Mouse (Mus musculus): Measurements from ENCODE around the gene Tagln2. TPM values are rescaled to one million over a fixed set of nuclear protein-coding genes. Genes with fewer than 3 reads are reported as not detected.

Gene Tagln2
- polyA plus RNA-seq, 1 experiment: 771 TPM

GRCm38 (mm10) chr1:172512962-172513361, 13.1 kb downstream of the Tagln2 start:
- Histone ChIP-seq H3K79me2 (ENCODE audit: control insufficient read depth, insufficient read depth) (no peaks in the 10 kb centered on the region), H3K79me3 (ENCODE audit: low read depth) (no peaks in the 10 kb centered on the region), H3K36me3 (ENCODE audit: control insufficient read depth, insufficient read depth) (peaks cover 15% of the 10 kb centered on the region), H3ac (ENCODE audit: control insufficient read depth, insufficient read length, low read depth) (no peak overlapping the region), H3K4me3 (ENCODE audit: insufficient read depth, poor library complexity, severe bottlenecking) (no peak overlapping the region), H3K27me3 (ENCODE audit: control insufficient read depth, insufficient read depth, insufficient read length) (no peaks in the 10 kb centered on the region)
- TF ChIP-seq FOSL1 (IDR thresholded peaks at IDR 0.05; ENCODE audit: insufficient read depth, low read length, poor library complexity, severe bottlenecking) (no peak), CTCF (IDR thresholded peaks at IDR 0.05; ENCODE audit: control insufficient read depth, insufficient read depth, insufficient read length) (no peak), CEBPB (IDR thresholded peaks at IDR 0.05; ENCODE audit: low read depth) (no peak), MAX (IDR thresholded peaks at IDR 0.05) (no peak), USF1 (IDR thresholded peaks at IDR 0.05; ENCODE audit: low read depth) (no peak), MYOG (IDR thresholded peaks at IDR 0.05; ENCODE audit: control insufficient read depth, extremely low read depth, insufficient read length) (no peak)

DNA sequence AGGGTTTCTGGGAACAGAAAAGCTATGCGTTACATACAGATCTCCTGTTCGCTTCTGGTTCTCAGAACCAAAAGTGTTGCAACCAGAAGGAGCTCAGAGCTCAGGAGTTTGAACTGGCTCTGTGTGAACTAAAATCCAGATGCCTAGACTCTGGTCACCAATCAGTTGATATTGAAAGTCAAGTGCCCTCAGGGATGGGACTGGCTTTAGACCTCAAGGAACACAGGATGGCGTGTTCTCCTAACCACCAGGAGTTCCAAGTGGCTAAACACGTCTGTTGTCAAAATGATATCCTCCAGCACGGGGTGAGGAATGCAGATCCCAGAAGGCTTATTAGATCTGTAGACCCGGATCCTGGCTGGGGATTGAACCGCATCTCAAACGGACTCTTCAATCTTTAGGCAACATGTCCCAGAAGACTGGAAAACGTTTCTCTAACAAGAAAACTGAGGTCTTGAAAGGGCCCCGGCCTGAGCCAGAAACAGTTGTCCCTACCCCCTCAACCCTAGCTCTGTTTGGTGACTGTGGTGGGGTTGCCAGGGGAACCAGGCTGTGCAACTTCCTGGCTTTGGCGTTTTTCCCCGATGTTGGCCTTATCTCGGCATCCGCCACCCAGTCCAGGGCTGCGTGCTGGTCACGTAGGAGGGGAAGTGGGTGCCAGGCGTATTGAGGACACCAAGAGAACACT, 13.8 kb downstream of the Tagln2 start:
- H3K36me3 ChIP-seq (ENCODE audit: control insufficient read depth, insufficient read depth): peaks cover 8% of the 10 kb centered on the region
- H3K79me3 ChIP-seq (ENCODE audit: low read depth): no peaks in the 10 kb centered on the region
- no peaks in the 10 kb centered on the region for H3K27me3 ChIP-seq (ENCODE audit: control insufficient read depth, insufficient read depth, insufficient read length)
- H3K4me3 ChIP-seq (ENCODE audit: insufficient read depth, poor library complexity, severe bottlenecking): no peak overlapping the region
- TF ChIP-seq USF1 (IDR thresholded peaks at IDR 0.05; ENCODE audit: low read depth): no peak
- TF ChIP-seq MAX (IDR thresholded peaks at IDR 0.05): no peak
- TF ChIP-seq FOSL1 (IDR thresholded peaks at IDR 0.05; ENCODE audit: insufficient read depth, low read length, poor library complexity, severe bottlenecking): no peak
- no peak for TF ChIP-seq MYOG (IDR thresholded peaks at IDR 0.05; ENCODE audit: control insufficient read depth, extremely low read depth, insufficient read length)
- TF ChIP-seq CEBPB (IDR thresholded peaks at IDR 0.05; ENCODE audit: low read depth): no peak
- no peak for TF ChIP-seq MYOD1 (IDR thresholded peaks at IDR 0.05; ENCODE audit: control insufficient read depth, insufficient read length, low read depth)
- no peak for TF ChIP-seq CTCF (IDR thresholded peaks at IDR 0.05; ENCODE audit: control insufficient read depth, insufficient read depth, insufficient read length)
- H3ac ChIP-seq (ENCODE audit: control insufficient read depth, insufficient read length, low read depth): no peak overlapping the region
- H3K79me2 ChIP-seq (ENCODE audit: control insufficient read depth, insufficient read depth): no peaks in the 10 kb centered on the region

GRCm38 (mm10) chr1:172514213-172514529, 14.3 kb downstream of the Tagln2 start:
- Histone ChIP-seq H3K79me2 (ENCODE audit: control insufficient read depth, insufficient read depth) (no peaks in the 10 kb centered on the region), H3K27me3 (ENCODE audit: control insufficient read depth, insufficient read depth, insufficient read length) (no peaks in the 10 kb centered on the region), H3K36me3 (ENCODE audit: control insufficient read depth, insufficient read depth) (peaks cover 3% of the 10 kb centered on the region), H3K4me3 (ENCODE audit: insufficient read depth, poor library complexity, severe bottlenecking) (no peak overlapping the region), H3K79me3 (ENCODE audit: low read depth) (no peaks in the 10 kb centered on the region), H3ac (ENCODE audit: control insufficient read depth, insufficient read length, low read depth) (no peak overlapping the region)
- TF ChIP-seq USF1 (IDR thresholded peaks at IDR 0.05; ENCODE audit: low read depth) (no peak), MAX (IDR thresholded peaks at IDR 0.05) (no peak), MYOG (IDR thresholded peaks at IDR 0.05; ENCODE audit: control insufficient read depth, extremely low read depth, insufficient read length) (no peak), FOSL1 (IDR thresholded peaks at IDR 0.05; ENCODE audit: insufficient read depth, low read length, poor library complexity, severe bottlenecking) (no peak), CEBPB (IDR thresholded peaks at IDR 0.05; ENCODE audit: low read depth) (no peak), MYOD1 (IDR thresholded peaks at IDR 0.05; ENCODE audit: control insufficient read depth, insufficient read length, low read depth) (no peak)

GRCm38 (mm10) chr1:172514551-172515268, 14.9 kb downstream of the Tagln2 start:
- no peaks in the 10 kb centered on the region for H3K79me3 ChIP-seq (ENCODE audit: low read depth)
- H3K79me2 ChIP-seq (ENCODE audit: control insufficient read depth, insufficient read depth): no peaks in the 10 kb centered on the region
- no peak overlapping the region for H3ac ChIP-seq (ENCODE audit: control insufficient read depth, insufficient read length, low read depth)
- peaks cover 1% of the 10 kb centered on the region for H3K36me3 ChIP-seq (ENCODE audit: control insufficient read depth, insufficient read depth)
- no peaks in the 10 kb centered on the region for H3K27me3 ChIP-seq (ENCODE audit: control insufficient read depth, insufficient read depth, insufficient read length)
- no peak for TF ChIP-seq MAX (IDR thresholded peaks at IDR 0.05)
- TF ChIP-seq MYOG (IDR thresholded peaks at IDR 0.05; ENCODE audit: control insufficient read depth, extremely low read depth, insufficient read length): no peak
- TF ChIP-seq CEBPB (IDR thresholded peaks at IDR 0.05; ENCODE audit: low read depth): no peak
- no peak for TF ChIP-seq USF1 (IDR thresholded peaks at IDR 0.05; ENCODE audit: low read depth)
- TF ChIP-seq FOSL1 (IDR thresholded peaks at IDR 0.05; ENCODE audit: insufficient read depth, low read length, poor library complexity, severe bottlenecking): no peak
- no peak for TF ChIP-seq MYOD1 (IDR thresholded peaks at IDR 0.05; ENCODE audit: control insufficient read depth, insufficient read length, low read depth)
- TF ChIP-seq CTCF (IDR thresholded peaks at IDR 0.05; ENCODE audit: control insufficient read depth, insufficient read depth, insufficient read length): no peak
- no peak overlapping the region for H3K4me3 ChIP-seq (ENCODE audit: insufficient read depth, poor library complexity, severe bottlenecking)

DNA sequence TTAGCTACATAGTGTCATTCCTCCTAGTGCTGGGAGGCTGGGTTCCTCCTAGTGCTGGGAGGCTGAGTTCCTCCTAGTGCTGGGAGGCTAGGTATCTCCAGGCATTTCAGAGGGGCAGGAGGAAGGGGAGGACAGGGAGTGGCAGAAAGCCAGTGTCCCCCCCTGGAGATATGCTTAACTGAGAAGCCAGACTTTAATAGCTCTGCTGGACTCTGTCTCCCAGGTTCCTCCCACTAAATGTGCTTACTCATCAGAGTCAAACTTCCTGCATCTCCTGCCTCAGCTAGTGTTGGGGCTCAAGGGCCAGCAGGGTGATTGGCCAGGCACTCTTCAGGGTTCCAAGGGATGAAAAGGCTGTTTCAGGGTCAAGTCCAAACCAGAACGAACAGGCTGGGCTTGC, 15.5 kb downstream of the Tagln2 start:
- H3K79me2 ChIP-seq (ENCODE audit: control insufficient read depth, insufficient read depth): no peaks in the 10 kb centered on the region
- no peaks in the 10 kb centered on the region for H3K36me3 ChIP-seq (ENCODE audit: control insufficient read depth, insufficient read depth)
- no peak overlapping the region for H3K4me3 ChIP-seq (ENCODE audit: insufficient read depth, poor library complexity, severe bottlenecking)
- no peak for TF ChIP-seq CTCF (IDR thresholded peaks at IDR 0.05; ENCODE audit: control insufficient read depth, insufficient read depth, insufficient read length)
- TF ChIP-seq MAX (IDR thresholded peaks at IDR 0.05): no peak
- TF ChIP-seq CEBPB (IDR thresholded peaks at IDR 0.05; ENCODE audit: low read depth): no peak
- TF ChIP-seq USF1 (IDR thresholded peaks at IDR 0.05; ENCODE audit: low read depth): no peak
- no peak for TF ChIP-seq FOSL1 (IDR thresholded peaks at IDR 0.05; ENCODE audit: insufficient read depth, low read length, poor library complexity, severe bottlenecking)
- no peak for TF ChIP-seq MYOD1 (IDR thresholded peaks at IDR 0.05; ENCODE audit: control insufficient read depth, insufficient read length, low read depth)
- TF ChIP-seq MYOG (IDR thresholded peaks at IDR 0.05; ENCODE audit: control insufficient read depth, extremely low read depth, insufficient read length): no peak
- H3K79me3 ChIP-seq (ENCODE audit: low read depth): no peaks in the 10 kb centered on the region
- H3K27me3 ChIP-seq (ENCODE audit: control insufficient read depth, insufficient read depth, insufficient read length): no peaks in the 10 kb centered on the region
- no peak overlapping the region for H3ac ChIP-seq (ENCODE audit: control insufficient read depth, insufficient read length, low read depth)
